Mouse (Mus musculus) gastrocnemius, postnatal 10 days (tissue): Measurements from ENCODE around the gene Phb2. TPM values are rescaled to one million over a fixed set of nuclear protein-coding genes. Genes with fewer than 3 reads are reported as not detected.
"Not testable (repeated sequence)": the region's sequence is repeated elsewhere in the genome, so short reads cannot be mapped to it uniquely, and the experiment has no call there.

Experiments
- DNase-seq: peaks from one replicate; pipeline ENCODE4 v3.0.0; 2021; ENCODE audit warnings: mixed read lengths
- long read RNA-seq, 2 experiments: library from polyadenylated mRNA; stranded (forward); transcript quantifications; one replicate each; pipeline ENCODE4 v2.0.0; 2021
- total RNA-seq, 2 experiments: library from RNA; stranded (reverse); gene quantifications; 2 replicates each; pipeline ENCODE4 v1.2.3; 2021

The Phb2 gene
- total RNA-seq = 100 to 1,000 TPM; 205 to 206 TPM
- long read RNA-seq, experiment 1, partial matches to known transcripts = 2 of 205 reads
- long read RNA-seq, experiment 1, other reads (novel, unspliced or antisense) = 201 of 205 reads
- long read RNA-seq, experiment 2, partial matches to known transcripts = 4 of 233 reads
- long read RNA-seq, experiment 2, other reads (novel, unspliced or antisense) = 227 of 233 reads

DNA sequence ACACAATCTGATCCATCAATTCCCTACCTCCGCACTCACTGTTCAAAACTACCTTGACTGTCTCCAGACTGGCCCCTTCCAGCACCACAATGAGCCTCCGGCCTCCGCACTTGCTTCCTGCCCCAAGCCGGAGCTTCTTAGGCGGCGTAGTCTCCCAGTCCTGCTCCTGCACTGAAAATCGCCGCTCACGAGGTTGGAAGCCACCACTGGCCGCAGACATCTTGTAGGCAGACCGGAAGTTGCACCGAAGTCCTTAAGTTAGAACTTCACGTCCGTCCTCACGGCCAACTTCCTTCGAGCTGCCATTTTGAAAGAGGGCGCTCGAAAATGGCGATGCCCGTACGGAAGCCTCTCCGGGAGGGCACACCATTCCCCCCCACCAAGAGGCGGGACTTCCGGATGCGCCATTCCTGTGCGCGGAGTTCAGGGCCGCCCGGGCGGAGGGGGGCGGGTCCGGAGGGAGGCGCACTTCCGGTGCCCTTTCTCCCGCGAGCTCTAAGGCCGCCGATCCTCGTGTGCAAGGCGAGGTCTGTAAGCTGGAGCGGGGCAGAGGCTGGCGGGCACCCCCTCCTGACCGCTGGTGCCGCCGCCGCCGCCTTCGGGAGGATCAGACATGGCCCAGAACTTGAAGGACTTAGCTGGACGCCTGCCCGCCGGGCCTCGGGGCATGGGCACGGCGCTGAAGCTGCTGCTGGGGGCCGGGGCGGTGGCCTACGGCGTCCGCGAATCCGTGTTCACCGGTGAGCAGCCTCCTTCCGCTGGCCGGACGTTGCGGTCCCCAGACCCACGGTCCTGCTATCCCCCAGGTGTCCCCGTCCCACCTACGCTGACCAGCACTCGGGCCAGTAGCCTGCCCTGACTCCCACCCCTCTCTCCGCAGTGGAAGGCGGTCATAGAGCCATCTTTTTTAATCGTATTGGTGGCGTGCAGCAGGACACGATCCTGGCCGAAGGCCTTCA lies at the start of gene Phb2, which contains the start of gene Emg1:
Phb2 (plus strand) TSS at position 513 of the 959 bp plus-strand sequence.
Emg1 (minus strand) TSS at position 355 of the 959 bp plus-strand sequence.
- DNase-seq = peak; percentile 98

DNA sequence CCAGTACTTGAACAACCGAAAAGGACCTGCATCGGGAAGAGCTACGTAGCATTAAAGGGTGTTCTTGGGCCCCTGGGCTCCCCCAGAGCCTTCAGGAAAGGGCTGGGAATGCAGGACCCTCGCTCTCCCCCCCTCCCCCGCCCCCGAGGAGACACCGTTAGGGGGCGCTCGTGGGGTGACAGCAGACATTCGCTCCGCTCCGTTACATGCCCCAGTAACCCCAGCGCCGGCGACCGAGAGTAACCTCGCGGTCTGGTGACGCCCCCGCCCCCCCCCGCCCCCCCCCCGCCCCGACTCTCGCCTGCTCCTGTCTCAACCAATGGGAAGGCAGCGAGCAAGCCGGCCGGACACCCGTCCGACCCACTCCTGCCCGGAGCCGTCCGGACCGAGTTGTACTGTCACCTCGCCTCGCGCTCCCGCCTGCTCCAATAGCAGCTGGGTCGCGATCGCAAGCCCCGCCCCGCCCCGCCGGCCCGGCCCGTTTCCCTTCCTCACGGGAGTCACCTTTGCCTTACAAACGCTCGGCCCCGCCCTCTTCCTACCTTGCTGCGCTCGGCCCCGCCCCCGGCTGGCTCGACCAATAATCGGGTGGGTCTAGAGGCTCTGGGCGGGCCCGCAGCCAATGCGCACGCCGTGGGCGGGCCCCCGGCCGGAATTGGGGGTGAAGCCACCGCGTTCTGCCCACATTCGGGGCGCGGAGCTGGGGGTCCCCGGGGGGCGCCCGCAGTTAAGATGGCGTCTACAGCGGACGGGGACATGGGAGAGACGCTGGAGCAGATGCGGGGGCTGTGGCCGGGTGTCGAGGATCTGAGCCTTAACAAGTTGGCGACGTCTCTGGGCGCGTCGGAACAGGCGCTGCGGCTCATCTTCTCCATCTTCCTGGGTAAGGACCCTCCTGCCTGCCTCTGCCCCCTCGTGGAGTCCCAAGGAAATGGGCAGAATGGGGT lies 49.4 kb upstream of the Phb2 start, which contains the start of gene Lpcat3:
Lpcat3 (plus strand) TSS at position 551 of the 947 bp plus-strand sequence.
- peak; percentile 97 for DNase-seq

DNA sequence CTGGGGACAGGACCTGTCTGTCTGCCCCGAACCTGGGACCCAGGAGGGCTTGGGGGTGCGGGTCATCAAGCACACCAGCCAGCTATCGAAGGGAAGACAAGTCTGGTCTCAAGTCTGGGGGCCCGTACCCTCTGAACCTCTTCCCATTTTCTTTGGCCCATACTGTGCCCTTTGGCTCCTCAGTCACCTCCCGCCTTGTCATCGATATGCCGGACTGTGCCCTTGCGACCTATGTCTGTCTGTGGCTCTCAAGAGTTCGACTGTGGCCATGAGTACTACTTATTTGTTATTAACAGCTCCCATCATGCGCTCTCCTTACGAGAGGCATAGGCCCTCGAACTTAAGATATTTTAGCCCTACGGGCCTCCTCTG lies 48.7 kb upstream of the Phb2 start:
- DNase-seq = no peak

DNA sequence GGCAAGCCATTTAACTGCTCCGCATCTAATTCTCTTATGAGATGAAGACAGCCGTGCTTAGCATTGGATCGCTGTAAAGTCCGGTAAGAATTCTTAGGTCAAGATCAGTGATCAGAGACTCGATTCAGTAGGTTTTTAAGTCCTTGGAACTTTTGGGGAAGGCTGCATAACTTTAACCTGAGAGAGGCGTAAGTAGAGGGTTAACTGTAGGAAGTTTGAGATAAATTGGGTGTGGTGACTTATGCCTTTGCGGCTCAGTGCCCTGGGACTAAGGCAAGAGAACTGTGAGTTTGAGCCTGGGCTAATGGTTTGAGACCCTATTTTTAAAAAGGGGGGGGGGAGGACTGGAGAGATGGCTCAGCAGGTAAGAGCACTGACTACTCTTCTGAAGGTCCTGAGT lies 47.9 kb upstream of the Phb2 start:
- DNase-seq = no peak

DNA sequence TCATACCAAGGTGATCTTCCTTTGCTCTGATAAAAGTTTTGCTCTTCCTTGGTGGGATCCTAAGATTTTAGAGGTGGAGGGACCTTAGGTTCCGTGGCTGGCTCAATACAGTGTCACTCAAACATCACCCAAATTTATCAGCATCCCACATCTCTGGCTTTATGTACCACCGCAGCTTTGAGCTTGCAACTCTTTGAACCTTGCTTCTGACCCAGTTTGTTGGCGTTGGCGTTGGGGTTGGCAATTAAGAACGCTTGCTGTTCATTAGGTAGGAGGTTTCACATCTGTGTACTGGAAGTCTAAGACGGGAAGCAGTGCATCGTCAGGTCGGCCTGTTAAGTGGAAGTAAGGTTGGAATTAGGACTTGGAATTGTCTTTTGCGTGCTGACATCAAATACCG lies 47.1 kb upstream of the Phb2 start:
- no peak for DNase-seq

DNA sequence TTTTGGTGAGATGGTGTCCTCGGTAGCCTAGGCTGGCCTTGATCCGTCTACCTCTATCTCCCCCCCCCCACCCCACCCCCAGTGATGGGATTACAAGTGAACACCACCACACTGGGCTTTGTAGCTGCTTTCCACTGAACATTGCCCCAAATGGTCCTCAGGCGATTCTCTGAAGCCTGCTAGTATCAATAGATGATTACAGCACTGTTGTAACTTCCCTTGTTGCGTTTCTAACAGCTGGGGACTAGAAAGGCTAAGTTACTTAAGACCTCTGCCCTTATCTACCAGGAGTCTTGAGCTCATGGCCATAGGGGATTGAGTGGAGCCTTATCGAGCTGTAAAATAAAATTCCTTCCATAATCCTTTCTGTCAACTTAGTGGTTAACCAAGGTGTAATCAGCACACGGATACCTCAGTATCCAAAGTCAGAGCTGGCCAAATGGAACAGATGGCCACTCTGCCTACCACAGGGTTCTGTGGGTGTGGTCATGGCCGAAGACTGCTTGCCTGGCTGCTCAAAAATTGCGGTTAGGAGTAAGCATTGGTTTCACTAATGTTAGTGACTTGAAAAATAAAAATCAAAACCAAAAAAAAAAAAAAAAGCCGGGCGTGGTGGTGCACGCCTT lies 42.8 kb upstream of the Phb2 start:
- DNase-seq = no peak

DNA sequence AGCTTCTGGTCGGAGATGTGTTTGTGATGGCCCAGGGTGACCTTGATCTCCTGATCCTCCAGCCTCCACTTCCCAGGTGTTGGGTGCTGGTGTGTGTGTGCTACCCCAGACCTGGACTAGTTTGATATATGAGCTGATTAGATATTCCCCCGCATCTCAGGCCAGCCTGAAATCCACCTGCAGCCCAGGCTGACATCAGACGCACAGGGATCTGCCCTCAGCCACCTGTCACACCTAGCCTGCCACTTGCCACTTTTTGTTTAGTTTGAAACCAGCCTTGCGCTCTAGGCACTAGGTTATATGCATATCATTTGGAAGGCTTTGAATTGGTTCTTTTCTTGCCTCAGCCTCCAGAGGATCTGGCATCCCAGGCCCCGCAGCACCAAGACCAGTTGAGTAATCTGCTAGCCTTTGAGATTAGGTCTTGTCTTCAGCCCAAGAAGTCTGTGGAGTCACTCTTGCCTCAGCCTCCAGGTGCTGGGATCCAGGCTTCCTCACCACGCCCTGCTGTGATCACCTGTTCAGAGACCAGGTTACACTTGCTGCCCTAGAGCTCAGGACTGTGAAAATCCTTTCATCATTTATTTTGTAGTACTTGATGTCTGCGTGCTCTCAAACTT lies 41.7 kb upstream of the Phb2 start:
- no peak for DNase-seq

DNA sequence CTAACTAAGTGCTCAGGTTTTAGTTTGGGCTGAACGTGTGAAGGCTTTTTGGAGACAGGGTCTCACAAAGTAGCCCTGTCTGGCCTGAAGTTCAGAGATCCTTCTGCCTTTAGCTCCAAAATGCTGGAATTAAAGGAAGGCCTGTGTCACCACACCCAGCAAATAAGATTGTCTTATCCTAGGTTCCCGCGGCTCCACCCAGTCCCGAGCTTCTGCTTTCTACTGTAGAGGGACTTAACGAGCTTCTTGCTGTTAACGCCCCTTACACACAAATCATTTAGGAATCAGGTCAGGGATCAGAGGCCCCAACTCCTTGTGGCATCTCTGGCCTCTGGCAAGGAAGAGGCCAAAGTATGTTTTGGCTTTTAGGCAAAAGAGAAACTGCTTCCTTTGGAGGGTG lies 40.0 kb upstream of the Phb2 start:
- no peak for DNase-seq

DNA sequence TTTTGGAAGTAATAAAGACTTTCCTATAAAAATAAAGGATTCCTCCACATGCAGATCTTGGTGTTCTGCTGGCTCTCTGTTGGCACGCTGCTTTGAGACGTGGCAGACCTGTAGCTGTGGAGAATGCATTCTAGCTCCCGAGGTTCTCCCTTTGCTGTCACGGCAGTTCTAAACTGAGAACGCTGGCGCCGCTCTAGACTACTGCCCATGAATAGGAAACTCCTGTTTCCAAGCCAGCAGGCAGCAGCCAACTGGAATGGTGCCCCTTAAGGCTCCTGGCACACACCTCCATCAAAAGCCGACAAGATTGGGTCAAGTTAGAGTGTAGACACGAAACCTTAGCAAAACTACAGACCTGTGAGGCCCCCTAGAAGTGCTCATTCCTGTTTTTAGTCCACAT lies 38.5 kb upstream of the Phb2 start:
- peak; percentile 47 for DNase-seq

DNA sequence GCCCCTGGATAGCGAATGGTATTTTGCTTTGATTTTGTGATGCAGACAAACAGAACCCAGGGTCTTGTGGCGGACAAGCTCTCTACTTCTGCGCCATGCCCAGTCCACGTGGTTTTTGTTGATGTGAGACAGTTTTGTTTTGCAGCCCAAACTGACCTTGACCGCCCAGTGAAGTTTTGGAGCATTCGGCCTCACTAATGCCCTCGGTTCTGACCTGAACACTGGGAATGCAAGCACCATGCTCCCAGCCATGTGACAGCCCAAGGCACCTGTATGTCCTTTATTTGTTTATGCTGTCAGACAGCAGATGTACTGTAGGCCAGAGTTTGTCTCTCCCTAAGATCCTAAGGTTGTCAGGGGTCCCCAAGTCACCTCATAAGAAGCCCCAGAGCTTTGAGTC lies 37.5 kb upstream of the Phb2 start:
- DNase-seq = no peak

DNA sequence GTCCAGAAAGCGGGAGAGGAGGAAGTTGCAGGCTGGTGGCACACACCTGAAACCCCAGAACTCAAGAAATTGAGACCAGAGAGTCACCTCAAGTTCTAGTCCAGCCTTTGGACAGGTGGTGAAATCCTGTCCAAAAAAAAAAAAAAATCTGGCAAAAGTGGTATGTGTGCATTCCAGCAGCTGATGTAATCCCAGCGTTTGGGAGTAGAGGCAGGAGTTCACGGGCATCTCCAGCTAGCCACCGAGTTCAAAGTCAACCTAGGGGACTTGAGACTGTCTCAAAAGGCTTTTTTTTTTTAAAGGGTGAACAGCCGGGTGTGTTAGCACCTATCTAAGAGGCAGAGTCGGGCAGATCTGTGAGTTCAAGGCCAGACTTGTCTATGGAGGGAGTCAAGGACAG lies 36.0 kb upstream of the Phb2 start:
- DNase-seq = no peak

DNA sequence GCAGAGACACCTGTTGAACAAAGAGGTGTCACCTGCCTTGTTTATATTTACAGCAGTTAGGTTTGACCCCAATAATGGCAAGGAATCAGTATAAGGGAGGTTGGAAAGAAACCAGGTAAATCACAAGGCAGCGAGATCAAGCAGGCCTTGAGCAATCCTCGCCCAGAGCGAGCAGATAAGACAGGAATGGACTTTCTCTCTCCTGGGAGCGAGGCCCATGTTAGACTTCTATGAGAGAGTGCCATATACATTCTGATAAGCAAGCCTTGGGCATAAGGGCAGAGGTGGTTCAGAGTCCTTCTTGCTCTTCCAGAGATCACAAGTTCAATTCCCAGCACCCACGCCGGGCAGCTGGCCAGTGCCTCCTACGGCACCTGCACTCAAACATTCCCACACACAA lies 33.4 kb upstream of the Phb2 start:
- DNase-seq = no peak

DNA sequence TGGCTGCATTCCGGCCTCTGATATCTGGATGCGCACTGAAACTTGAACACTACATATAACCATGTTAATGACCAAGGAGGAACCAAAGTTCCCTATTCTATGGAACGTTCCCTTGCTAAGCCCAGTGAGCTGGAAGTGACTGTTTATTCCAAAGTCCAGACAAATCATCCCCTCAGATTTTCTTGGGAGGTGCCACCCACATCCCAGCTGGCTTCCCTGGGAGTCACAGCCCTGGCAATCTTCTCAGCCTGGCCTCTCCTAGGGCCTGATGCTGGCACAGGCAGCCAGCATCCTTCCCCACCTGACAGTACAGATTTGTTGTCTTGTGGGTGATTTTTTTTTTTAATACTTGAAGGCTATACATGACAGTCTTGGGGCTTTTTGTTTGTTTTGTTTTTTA lies 32.6 kb upstream of the Phb2 start:
- no peak for DNase-seq

DNA sequence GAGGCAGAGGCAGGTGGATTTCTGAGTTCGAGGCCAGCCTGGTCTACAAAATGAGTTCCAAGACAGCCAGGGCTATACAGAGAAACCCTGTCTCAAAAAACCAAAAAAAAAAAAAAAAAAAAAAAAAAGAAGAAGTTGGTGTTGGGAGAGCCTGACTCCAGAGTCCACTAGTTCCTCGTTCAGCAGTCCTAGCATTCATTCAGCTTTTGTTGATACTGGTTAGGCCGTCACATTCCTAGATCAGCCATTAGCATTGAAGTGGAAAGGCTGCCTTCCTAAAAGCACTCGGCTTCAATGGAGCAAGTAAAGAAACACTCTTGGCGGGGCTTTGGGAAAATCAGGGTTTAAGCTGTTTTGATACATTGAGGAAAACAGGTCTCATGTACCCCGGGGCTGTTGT lies 29.8 kb upstream of the Phb2 start:
- DNase-seq = not testable (repeated sequence)

DNA sequence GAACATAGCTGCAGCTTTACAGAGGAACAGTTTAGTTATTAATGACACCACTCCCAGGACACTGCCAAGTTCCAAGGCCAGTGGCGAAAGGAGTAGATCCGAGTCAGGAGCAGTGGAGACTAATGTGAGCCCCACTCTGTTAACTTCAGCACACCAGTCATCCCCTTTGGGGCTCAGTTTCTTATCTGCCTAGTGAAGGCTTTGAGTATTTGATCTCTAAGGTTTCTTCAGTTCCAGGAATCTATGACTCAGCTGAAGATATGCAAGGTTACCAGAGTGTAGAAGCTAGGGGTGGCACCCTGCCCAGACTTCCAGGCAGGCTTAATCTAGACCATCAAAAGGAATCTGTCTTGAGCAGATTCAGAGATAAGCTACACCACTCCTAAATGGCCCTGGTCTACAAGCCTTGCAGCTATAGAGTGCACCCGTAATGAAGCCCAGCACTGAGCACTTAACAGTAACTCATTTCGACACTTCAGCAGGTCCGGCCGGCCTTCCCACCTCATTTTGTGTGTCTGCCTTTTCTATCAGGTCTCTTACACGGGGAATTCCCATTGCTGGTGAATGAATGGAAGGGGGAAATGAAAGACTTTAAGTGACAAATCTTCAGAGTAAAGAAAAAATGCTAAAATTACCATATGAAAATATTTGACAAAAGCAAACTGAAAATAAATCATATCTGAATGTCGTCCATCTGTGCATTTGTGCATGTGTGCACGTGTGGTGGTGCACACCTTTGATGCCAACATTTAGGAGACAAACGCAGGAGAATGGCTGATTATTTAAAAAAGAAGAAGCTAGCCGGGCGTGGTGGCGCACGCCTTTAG lies 28.3 kb upstream of the Phb2 start:
- DNase-seq = peak; percentile 48

DNA sequence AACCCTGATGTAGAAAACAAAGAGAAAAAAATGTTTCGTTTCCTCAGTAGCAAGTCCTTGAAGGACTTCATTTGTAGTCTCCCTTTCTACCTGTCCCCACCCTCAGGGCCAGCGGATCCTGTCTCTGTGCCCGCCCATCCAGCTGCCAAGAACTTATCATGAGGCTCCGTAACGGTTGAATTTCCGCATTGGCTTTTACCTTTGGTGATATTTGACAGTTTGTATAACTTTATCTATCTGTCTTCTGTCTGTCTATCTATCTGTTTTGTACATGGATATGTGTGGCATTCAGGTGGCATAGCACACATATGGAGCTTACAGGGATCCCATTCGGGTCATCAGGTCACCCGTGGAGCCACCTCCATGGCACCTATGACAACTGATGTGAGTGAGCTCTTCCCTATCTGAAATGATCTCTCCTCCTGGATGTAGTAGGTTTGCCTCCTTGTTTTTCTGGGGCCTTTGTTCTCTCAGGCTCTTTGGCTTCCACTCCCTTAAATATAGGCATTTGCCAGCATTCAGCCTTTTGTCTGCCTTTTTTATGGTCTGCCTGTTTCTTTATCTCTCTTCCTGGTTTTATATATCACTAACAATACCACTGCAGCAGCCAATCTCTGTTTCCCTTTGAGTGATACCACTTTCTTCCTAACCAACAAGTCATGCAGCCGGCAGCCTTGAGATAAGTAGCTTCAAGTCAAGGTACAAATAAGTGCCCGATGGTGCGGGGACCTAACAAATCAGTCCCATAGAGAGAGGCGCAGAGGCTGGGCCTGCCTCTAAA lies 26.3 kb upstream of the Phb2 start:
- DNase-seq = no peak

DNA sequence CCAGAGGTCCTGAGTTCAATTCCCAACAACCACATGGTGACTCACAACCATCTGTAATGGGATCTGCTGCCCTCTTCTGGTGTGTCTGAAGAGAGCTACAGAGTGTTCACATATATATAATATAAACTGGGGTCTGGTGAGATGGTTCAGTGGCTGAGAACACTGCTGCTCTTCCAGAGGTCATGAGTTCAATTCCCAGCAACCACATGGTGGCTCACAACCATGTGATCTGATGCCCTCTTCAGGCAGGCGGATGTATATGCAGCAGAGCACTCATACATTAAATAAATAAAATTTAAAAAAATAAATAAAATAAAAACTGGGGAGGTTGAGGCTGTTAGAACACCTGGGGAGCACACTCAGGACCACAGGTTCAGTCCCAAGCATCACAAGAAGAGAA lies 25.5 kb upstream of the Phb2 start:
- not testable (repeated sequence) for DNase-seq

DNA sequence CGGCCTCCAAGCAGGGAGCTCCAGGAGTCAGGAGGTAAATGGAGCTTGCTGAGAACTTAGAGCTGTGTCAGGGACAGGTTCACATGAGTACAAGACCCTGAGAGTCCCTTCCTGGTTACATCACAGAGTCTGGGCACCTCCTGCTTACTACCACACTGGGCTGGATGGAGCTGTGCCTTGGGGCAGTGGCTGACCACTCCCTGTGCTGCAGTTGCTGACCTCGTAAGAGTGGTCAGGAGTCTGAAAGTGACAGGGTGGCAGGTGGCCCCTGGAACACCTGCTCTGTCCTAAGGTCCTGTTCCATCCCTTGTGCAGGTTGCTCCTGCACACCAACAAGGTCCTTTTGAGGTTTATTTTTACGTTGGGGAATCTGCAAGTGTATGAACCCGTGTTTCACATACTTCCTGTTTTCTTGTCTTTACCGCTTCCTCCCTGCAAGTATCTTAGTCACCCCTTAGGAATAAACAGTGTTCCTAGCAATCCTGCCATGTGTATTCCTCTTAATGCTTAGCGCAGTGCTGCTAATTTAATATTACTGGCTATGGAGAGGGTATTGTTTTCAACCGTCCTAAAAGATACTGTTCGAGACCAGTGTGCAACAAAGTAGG lies 23.9 kb upstream of the Phb2 start:
- no peak for DNase-seq

DNA sequence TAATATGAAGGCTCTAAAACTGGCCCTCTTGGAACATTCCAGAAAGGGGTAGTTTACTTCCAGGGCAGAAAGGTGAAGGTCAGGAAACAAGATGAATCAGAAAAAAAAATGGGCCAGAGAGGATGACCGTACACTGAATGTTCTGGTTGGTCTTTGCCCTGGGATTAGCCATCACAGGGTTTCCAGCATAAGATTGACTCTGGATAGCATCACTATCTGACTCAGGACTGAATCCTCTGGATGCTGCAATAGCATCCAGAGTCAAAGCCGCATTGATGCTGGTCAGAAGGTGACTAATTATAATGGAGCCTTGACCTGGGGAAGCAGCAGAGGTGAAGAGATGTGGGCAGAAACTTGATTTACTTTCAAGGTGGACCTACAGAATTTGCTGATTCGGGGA lies 23.1 kb upstream of the Phb2 start:
- no peak for DNase-seq
